Mouse (Mus musculus) embryonic facial prominence, embryonic 14.5 days (tissue): Measurements from ENCODE around the gene Kctd17. TPM values are rescaled to one million over a fixed set of nuclear protein-coding genes. Genes with fewer than 3 reads are reported as not detected.

Source experiments
- ATAC-seq: fragments of 200-750 bp; cut with Nextera tagmentation; 2 replicates; pipeline ENCODE4 v1.8.0; 2017; ENCODE audit warnings: low read depth, moderate number of reproducible peaks, moderate TSS enrichment
- DNase-seq: peaks from one replicate; pipeline ENCODE4 v3.0.0-alpha.2; 2015; ENCODE audit warnings: low spot score
- H3K27ac ChIP-seq: fragments of 300-500 bp; sonication (generic); replicated peaks from 2 replicates; pipeline ENCODE4 v1.5.1; 2014; ENCODE audit warnings: low read depth, mild to moderate bottlenecking, low read length, moderate library complexity
- H3K27me3 ChIP-seq: fragments of 300-500 bp; sonication (generic); replicated peaks from 2 replicates; pipeline ENCODE4 v1.6.1; 2014; ENCODE audit warnings: low read length; ENCODE audit not compliant: control insufficient read depth, insufficient read depth
- H3K36me3 ChIP-seq: fragments of 300-500 bp; sonication (generic); 2 replicates; pipeline ENCODE4 v1.6.1; 2014; ENCODE audit warnings: low read length, mixed read lengths; ENCODE audit not compliant: control insufficient read depth, insufficient read depth
- H3K4me1 ChIP-seq: fragments of 300-500 bp; sonication (generic); 2 replicates; pipeline ENCODE4 v1.6.1; 2014; ENCODE audit warnings: antibody characterized with exemption, low read length; ENCODE audit not compliant: control insufficient read depth, insufficient read depth
- H3K4me2 ChIP-seq: fragments of 300-500 bp; sonication (generic); 2 replicates; pipeline ENCODE4 v1.6.1; 2014; ENCODE audit warnings: low read depth, mild to moderate bottlenecking, low read length, moderate library complexity, mixed read lengths
- H3K4me3 ChIP-seq: fragments of 300-500 bp; sonication (generic); 2 replicates; pipeline ENCODE4 v1.5.1; 2014; ENCODE audit warnings: low read depth, mild to moderate bottlenecking, low read length
- H3K9ac ChIP-seq: fragments of 300-500 bp; sonication (generic); 2 replicates; pipeline ENCODE4 v1.6.1; 2014; ENCODE audit warnings: low read depth, mild to moderate bottlenecking, low read length, moderate library complexity, mixed read lengths
- H3K9me3 ChIP-seq: fragments of 300-500 bp; sonication (generic); 2 replicates; pipeline ENCODE4 v1.6.1; 2016; ENCODE audit warnings: low read length; ENCODE audit not compliant: control insufficient read depth
- WGBS: fragments of 180-500 bp; shearing (Covaris S2); extraction: QIAGEN DNeasy Blood & Tissue Kit; methylation state at CpG from one replicate; pipeline ENCODE4 v1.1.7; 2014; 5-methylcytosine and 5-hydroxymethylcytosine counted together
- polyA plus RNA-seq: library from polyadenylated mRNA; unstranded; fragments of >200 nt; fragmentation: Nextera tagmentation; extraction: Ambion mirVana; gene quantifications from 2 replicates; pipeline ENCODE4 v1.2.1, GENCODE M21; 2014

Kctd17 gene
- polyA plus RNA-seq, 1 experiment from 2014 or later: 46.9 TPM

- Histone ChIP-seq H3K36me3 (peaks cover 34% of the 10 kb centered on the region), H3K27ac (peak overlapping the region; percentile 81), H3K4me3 (peak overlapping the region; percentile 32), H3K9me3 (no peaks in the 10 kb centered on the region), H3K4me2 (peak overlapping the region; percentile 65), H3K9ac (peak overlapping the region; percentile 51), H3K4me1 (peaks cover 17% of the 10 kb centered on the region), H3K27me3 (no peaks in the 10 kb centered on the region)
- WGBS: 16% methylated on average over 21 of the region's 32 CpGs
- DNase-seq: peak; percentile 94
- peak; percentile 78 for ATAC-seq
Observed at GRCm38 (mm10) chr15:78436380-78437192, 8.2 kb downstream of the Kctd17 start.

GRCm38 (mm10) chr15:78437237-78438017 lies 9.1 kb downstream of the Kctd17 start:
- H3K9me3 ChIP-seq: no peaks in the 10 kb centered on the region
- WGBS: 17% methylated on average over 23 of the region's 23 CpGs
- no peaks in the 10 kb centered on the region for H3K27me3 ChIP-seq
- peak overlapping the region; percentile 65 for H3K4me2 ChIP-seq
- ATAC-seq: peak; percentile 23
- H3K4me3 ChIP-seq: peak overlapping the region; percentile 32
- peaks cover 17% of the 10 kb centered on the region for H3K4me1 ChIP-seq
- peak overlapping the region; percentile 81 for H3K27ac ChIP-seq
- peak; percentile 65 for DNase-seq
- H3K36me3 ChIP-seq: peaks cover 29% of the 10 kb centered on the region
- peak overlapping the region; percentile 51 for H3K9ac ChIP-seq

- H3K4me1 ChIP-seq: peaks cover 17% of the 10 kb centered on the region
- H3K4me2 ChIP-seq: no peak overlapping the region
- no peak overlapping the region; the same call in 1 of the 2 replicates for H3K9ac ChIP-seq
- H3K4me3 ChIP-seq: no peak overlapping the region
- ATAC-seq: no peak
- H3K36me3 ChIP-seq: peaks cover 23% of the 10 kb centered on the region
- WGBS: 62% methylated on average over 4 of the region's 4 CpGs
- no peak overlapping the region for H3K27ac ChIP-seq
- H3K9me3 ChIP-seq: no peaks in the 10 kb centered on the region
- no peak for DNase-seq
- no peaks in the 10 kb centered on the region for H3K27me3 ChIP-seq
Observed at GRCm38 (mm10) chr15:78438018-78438394, 9.6 kb downstream of the Kctd17 start.

DNA sequence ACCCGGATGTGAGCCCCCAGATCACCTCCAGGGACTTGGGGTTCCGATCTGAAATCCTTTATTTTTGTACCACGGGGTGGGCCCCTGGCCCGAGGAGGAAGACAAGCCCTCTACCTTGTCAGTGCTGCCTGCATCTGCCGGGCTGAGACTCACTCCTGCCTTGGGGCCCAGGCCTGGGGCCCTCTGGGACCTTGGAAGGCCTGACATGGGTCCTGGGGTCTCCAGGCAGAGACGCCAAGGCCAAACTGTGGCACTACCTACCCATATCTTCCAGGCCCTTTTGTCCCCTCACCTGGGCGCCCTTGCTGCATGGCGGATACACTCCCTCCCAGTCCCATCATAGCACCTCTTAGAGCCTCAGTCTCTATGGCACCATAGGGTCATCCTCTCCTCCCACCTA lies 10.1 kb downstream of the Kctd17 start:
- H3K27ac ChIP-seq: no peak overlapping the region
- H3K4me2 ChIP-seq: no peak overlapping the region
- H3K27me3 ChIP-seq: no peaks in the 10 kb centered on the region
- H3K9ac ChIP-seq: no peak overlapping the region
- no peak overlapping the region for H3K4me3 ChIP-seq
- no peak for ATAC-seq
- WGBS: 55% methylated on average over 8 of the region's 8 CpGs
- H3K36me3 ChIP-seq: peaks cover 18% of the 10 kb centered on the region
- H3K4me1 ChIP-seq: peaks cover 17% of the 10 kb centered on the region
- DNase-seq: no peak
- no peaks in the 10 kb centered on the region for H3K9me3 ChIP-seq

DNA sequence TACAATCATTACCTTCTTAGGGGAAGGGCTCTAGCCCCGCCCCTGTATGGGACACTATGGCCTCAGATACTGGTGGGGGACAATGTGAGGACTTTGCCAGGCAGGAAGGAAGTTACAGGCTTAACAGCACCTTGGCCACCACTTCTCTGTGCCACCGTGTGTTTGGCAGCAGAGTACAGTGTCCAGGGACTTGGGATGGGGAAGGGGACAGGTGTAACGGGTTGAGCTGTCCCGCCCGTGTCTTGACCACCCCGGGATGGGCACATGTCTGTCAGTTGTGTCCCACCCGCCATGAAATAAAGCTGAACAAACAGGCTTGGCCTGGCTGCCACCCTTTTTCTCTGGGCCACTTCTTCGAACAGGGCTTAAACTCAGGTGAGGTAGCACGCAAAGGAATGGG lies 10.6 kb downstream of the Kctd17 start:
- no peak overlapping the region for H3K9ac ChIP-seq
- 65% methylated on average over 9 of the region's 9 CpGs for WGBS
- ATAC-seq: no peak

GRCm38 (mm10) chr15:78442231-78442630 lies 13.9 kb downstream of the Kctd17 start:
- DNase-seq: no peak
- no peak overlapping the region for H3K27ac ChIP-seq
- no peaks in the 10 kb centered on the region for H3K27me3 ChIP-seq
- H3K4me3 ChIP-seq: no peak overlapping the region
- no peak overlapping the region for H3K9ac ChIP-seq
- H3K9me3 ChIP-seq: no peaks in the 10 kb centered on the region
- H3K36me3 ChIP-seq: no peaks in the 10 kb centered on the region
- no peak for ATAC-seq
- peaks cover 7% of the 10 kb centered on the region for H3K4me1 ChIP-seq
- 85% methylated on average over 19 of the region's 19 CpGs for WGBS
- no peak overlapping the region for H3K4me2 ChIP-seq

More for the DNA sequence above, 10.6 kb downstream of the Kctd17 start:
- DNase-seq: no peak
- Histone ChIP-seq H3K27me3 (no peaks in the 10 kb centered on the region), H3K36me3 (peaks cover 13% of the 10 kb centered on the region; the same call in 1 of the 2 replicates), H3K4me1 (peaks cover 17% of the 10 kb centered on the region), H3K27ac (no peak overlapping the region), H3K4me3 (no peak overlapping the region), H3K4me2 (no peak overlapping the region), H3K9me3 (no peaks in the 10 kb centered on the region)

DNA sequence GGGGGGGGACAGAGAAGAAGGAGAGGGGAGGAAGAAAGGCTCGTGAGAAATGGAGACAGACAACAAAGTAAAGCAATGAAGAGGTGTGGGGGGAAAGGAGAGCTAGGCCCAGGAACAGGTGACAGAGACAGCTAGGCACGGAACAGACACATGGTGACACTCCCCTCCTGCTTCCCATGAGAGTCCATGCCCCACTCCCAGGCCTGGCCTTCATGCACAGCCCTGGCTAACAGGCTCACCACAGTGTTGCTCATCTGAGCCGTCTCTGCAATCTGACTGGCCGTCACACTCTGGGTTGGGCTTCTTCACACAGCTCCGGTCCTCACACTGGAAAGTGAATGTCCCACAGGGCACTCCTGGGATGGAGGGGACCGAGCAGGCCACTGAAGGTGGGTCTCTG lies 15.5 kb downstream of the Kctd17 start:
- Histone ChIP-seq H3K9ac (no peak overlapping the region), H3K4me1 (no peaks in the 10 kb centered on the region), H3K27ac (no peak overlapping the region), H3K36me3 (no peaks in the 10 kb centered on the region), H3K9me3 (no peaks in the 10 kb centered on the region), H3K4me3 (no peak overlapping the region), H3K27me3 (no peaks in the 10 kb centered on the region), H3K4me2 (no peak overlapping the region)
- WGBS: 43% methylated on average over 6 of the region's 6 CpGs
- DNase-seq: no peak
- ATAC-seq: no peak

- no peaks in the 10 kb centered on the region for H3K36me3 ChIP-seq
- H3K4me1 ChIP-seq: no peaks in the 10 kb centered on the region
- H3K9me3 ChIP-seq: no peaks in the 10 kb centered on the region
- no peaks in the 10 kb centered on the region for H3K27me3 ChIP-seq
- H3K4me2 ChIP-seq: no peak overlapping the region
- WGBS: 44% methylated on average over 7 of the region's 7 CpGs
- H3K27ac ChIP-seq: peak overlapping the region; percentile 41
- ATAC-seq (no peak), DNase-seq (no peak)
- H3K4me3 ChIP-seq: no peak overlapping the region
- 0 out of 2 replicates have a peak overlapping the region, but pooled peaks have one; percentile 25 for H3K9ac ChIP-seq
Observed at GRCm38 (mm10) chr15:78447121-78447520, 18.8 kb downstream of the Kctd17 start.
